Mouse (Mus musculus) MEL (cell line): ENCODE data around the gene Zdhhc17. TPM values are rescaled to one million over a fixed set of nuclear protein-coding genes. Genes with fewer than 3 reads are reported as not detected.

Experiments used
- DNase-seq: peaks from one replicate; pipeline ENCODE4 v3.0.0; 2011; ENCODE audit warnings: low read depth, low spot score
- H3K27ac ChIP-seq: 2 replicates; pipeline ENCODE4 v1.5.1; 2012; ENCODE audit warnings: low read depth, mild to moderate bottlenecking, control low read depth, low read length, moderate library complexity; ENCODE audit not compliant: control insufficient read depth
- H3K27me3 ChIP-seq, 2 experiments: fragments of 150-350 bp in 1 of 2; sonication (generic) in 1 of 2; 2 replicates each; pipeline ENCODE4 v1.6.1; 2012; ENCODE audit warnings: low read length in 2 of 2, mild to moderate bottlenecking in 2 of 2, improper control_type of control experiment in 1 of 2, moderate library complexity in 1 of 2; ENCODE audit not compliant: insufficient read depth in 2 of 2, control insufficient read depth in 1 of 2
- H3K36me3 ChIP-seq, 2 experiments: 2 replicates each; pipeline ENCODE4 v1.6.1; 2012 to 2014; ENCODE audit warnings: low read length in 2 of 2, improper control_type of control experiment in 1 of 2, inconsistent platforms in 1 of 2, mild to moderate bottlenecking in 1 of 2; ENCODE audit not compliant: insufficient read depth in 2 of 2, control insufficient read depth in 1 of 2
- H3K4me1 ChIP-seq, 2 experiments: fragments of 150-350 bp in 1 of 2; sonication (generic) in 1 of 2; 2 replicates each; pipeline ENCODE4 v1.6.1; 2012; ENCODE audit warnings: low read length in 2 of 2, improper control_type of control experiment in 1 of 2, mild to moderate bottlenecking in 1 of 2; ENCODE audit not compliant: insufficient read depth in 2 of 2, control insufficient read depth in 1 of 2
- H3K4me3 ChIP-seq, 2 experiments: fragments of 150-350 bp in 1 of 2; sonication (generic) in 1 of 2; 2 replicates each; pipeline ENCODE4 v1.5.1; 2012; ENCODE audit warnings: low read depth in 2 of 2, low read length in 2 of 2, mild to moderate bottlenecking in 2 of 2, moderate library complexity in 2 of 2, control low read depth in 1 of 2, improper control_type of control experiment in 1 of 2; ENCODE audit not compliant: control insufficient read depth in 1 of 2, insufficient read depth in 1 of 2
- H3K79me2 ChIP-seq: 2 replicates; pipeline ENCODE4 v1.6.1; 2012; ENCODE audit warnings: mild to moderate bottlenecking, low read length, moderate library complexity; ENCODE audit not compliant: control insufficient read depth, poor library complexity, insufficient read depth
- H3K9ac ChIP-seq: 2 replicates; pipeline ENCODE4 v1.6.1; 2012; ENCODE audit warnings: low read depth, mild to moderate bottlenecking, control low read depth, low read length, moderate library complexity; ENCODE audit not compliant: control insufficient read depth, poor library complexity, severe bottlenecking
- H3K9me3 ChIP-seq: fragments of 150-350 bp; sonication (generic); replicated peaks from 2 replicates; pipeline ENCODE4 v1.6.1; 2012; ENCODE audit warnings: mild to moderate bottlenecking, low read length, improper control_type of control experiment, moderate library complexity; ENCODE audit not compliant: insufficient read depth
- BHLHE40 ChIP-seq: IDR thresholded peaks from 2 replicates; pipeline ENCODE4 v1.6.1; 2012; ENCODE audit warnings: low read depth, mild to moderate bottlenecking, inconsistent platforms, low read length, improper control_type of control experiment, borderline replicate concordance
- CHD1 ChIP-seq: IDR thresholded peaks from 2 replicates; pipeline ENCODE4 v1.6.1; 2012; ENCODE audit warnings: low read depth, mild to moderate bottlenecking, inconsistent platforms, low read length, improper control_type of control experiment
- CHD2 ChIP-seq: IDR thresholded peaks from 2 replicates; pipeline ENCODE4 v1.6.1; 2011; ENCODE audit warnings: low read length, improper control_type of control experiment
- CTCF ChIP-seq, 3 experiments: IDR thresholded peaks in 2 of 3; conservative IDR thresholded peaks in 1 of 3; 2 replicates each; pipeline ENCODE4 v1.5.1; 2011 to 2012; ENCODE audit warnings: low read length in 3 of 3, low read depth in 2 of 3, mild to moderate bottlenecking in 2 of 3, improper control_type of control experiment in 1 of 3, inconsistent platforms in 1 of 3, mixed read lengths in 1 of 3, moderate library complexity in 1 of 3; ENCODE audit not compliant: control insufficient read depth in 1 of 3, insufficient read depth in 1 of 3, poor library complexity in 1 of 3, severe bottlenecking in 1 of 3
- E2F4 ChIP-seq: IDR thresholded peaks from 2 replicates; pipeline ENCODE4 v1.6.1; 2011; ENCODE audit warnings: low read depth, low read length, improper control_type of control experiment, borderline replicate concordance
- EP300 ChIP-seq, 2 experiments: IDR thresholded peaks; 2 replicates each; pipeline ENCODE4 v1.6.1; 2011; ENCODE audit warnings: improper control_type of control experiment in 2 of 2, low read length in 2 of 2, low read depth in 1 of 2, mild to moderate bottlenecking in 1 of 2
- GATA1 ChIP-seq: IDR thresholded peaks from 2 replicates; pipeline ENCODE4 v1.6.1; 2011; ENCODE audit warnings: low read depth, low read length, improper control_type of control experiment
- HCFC1 ChIP-seq: IDR thresholded peaks from 2 replicates; pipeline ENCODE4 v1.6.1; 2012; ENCODE audit warnings: low read depth, mild to moderate bottlenecking, inconsistent platforms, low read length, improper control_type of control experiment, moderate library complexity
- KAT2A ChIP-seq: conservative IDR thresholded peaks from 2 replicates; pipeline ENCODE4 v1.6.1; 2012; ENCODE audit warnings: low read depth, low read length, improper control_type of control experiment, inconsistent platforms
- MAFK ChIP-seq: IDR thresholded peaks from 2 replicates; pipeline ENCODE4 v1.6.1; 2011; ENCODE audit warnings: low read depth, mild to moderate bottlenecking, low read length, improper control_type of control experiment, borderline replicate concordance
- MAX ChIP-seq: IDR thresholded peaks from 2 replicates; pipeline ENCODE4 v1.6.1; 2011; ENCODE audit warnings: low read length, improper control_type of control experiment
- MXI1 ChIP-seq: IDR thresholded peaks from 2 replicates; pipeline ENCODE4 v1.6.1; 2011; ENCODE audit warnings: mild to moderate bottlenecking, low read depth, low read length, improper control_type of control experiment
- MYC ChIP-seq: IDR thresholded peaks from 2 replicates; pipeline ENCODE4 v1.6.1; 2011; ENCODE audit warnings: low read depth, mild to moderate bottlenecking, low read length, improper control_type of control experiment, moderate library complexity
- NRF1 ChIP-seq: IDR thresholded peaks from 2 replicates; pipeline ENCODE4 v1.6.1; 2014; ENCODE audit warnings: low read depth, mild to moderate bottlenecking, inconsistent platforms, low read length, improper control_type of control experiment, moderate library complexity; ENCODE audit not compliant: poor library complexity, insufficient read depth, severe bottlenecking
- POLR2A ChIP-seq, 2 experiments: IDR thresholded peaks; 2 replicates each; pipeline ENCODE4 v1.6.1; 2011 to 2012; ENCODE audit warnings: low read length in 2 of 2, mild to moderate bottlenecking in 2 of 2, control low read depth in 1 of 2, improper control_type of control experiment in 1 of 2, low read depth in 1 of 2, moderate library complexity in 1 of 2; ENCODE audit not compliant: control insufficient read depth in 1 of 2, insufficient read depth in 1 of 2, poor library complexity in 1 of 2
- POLR2AphosphoS2 ChIP-seq: IDR thresholded peaks from 2 replicates; pipeline ENCODE4 v1.6.1; 2011; ENCODE audit warnings: low read length, improper control_type of control experiment
- POLR2AphosphoS5 ChIP-seq: IDR thresholded peaks from 2 replicates; pipeline ENCODE4 v1.6.1; 2012; ENCODE audit warnings: low read depth, borderline replicate concordance, mild to moderate bottlenecking, inconsistent platforms, low read length, moderate library complexity, mixed read lengths
- SIN3A ChIP-seq: IDR thresholded peaks from 2 replicates; pipeline ENCODE4 v1.6.1; 2012; ENCODE audit warnings: low read length, improper control_type of control experiment, inconsistent platforms
- SMC3 ChIP-seq: IDR thresholded peaks from 2 replicates; pipeline ENCODE4 v1.6.1; 2011; ENCODE audit warnings: low read depth, low read length, improper control_type of control experiment
- TAL1 ChIP-seq: IDR thresholded peaks from 2 replicates; pipeline ENCODE4 v1.6.1; 2012; ENCODE audit warnings: mild to moderate bottlenecking, inconsistent platforms, low read length, moderate library complexity, mixed read lengths
- ZC3H11A ChIP-seq: IDR thresholded peaks from 2 replicates; pipeline ENCODE4 v1.6.1; 2012; ENCODE audit warnings: low read depth, mild to moderate bottlenecking, inconsistent platforms, low read length, improper control_type of control experiment
- ZKSCAN1 ChIP-seq: IDR thresholded peaks from 2 replicates; pipeline ENCODE4 v1.6.1; 2012; ENCODE audit warnings: low read depth, mild to moderate bottlenecking, inconsistent platforms, low read length, improper control_type of control experiment, moderate library complexity
- ZNF384 ChIP-seq: IDR thresholded peaks from 2 replicates; pipeline ENCODE4 v1.6.1; 2012; ENCODE audit warnings: low read depth, mild to moderate bottlenecking, inconsistent platforms, low read length, improper control_type of control experiment
- polyA plus RNA-seq, 2 experiments: library from polyadenylated mRNA; stranded (reverse) in 1 of 2; unstranded in 1 of 2; fragments of >175 nt in 1 of 2; fragments of >200 nt in 1 of 2; gene quantifications; 2 replicates each; pipeline versions ENCODE4 v1.2.1 to v1.2.4; 2012; ENCODE audit warnings: low replicate concordance in 2 of 2, low read depth in 1 of 2; ENCODE audit not compliant: insufficient read length in 2 of 2, insufficient read depth in 1 of 2, missing spikeins in 1 of 2
- total RNA-seq: library from RNA; depleted of rRNA; stranded (reverse); fragments of 300-350 nt; gene quantifications from 2 replicates; pipeline ENCODE4 v1.2.3, GENCODE M21; 2012

Gene Zdhhc17
- total and polyA plus RNA-seq, 3 experiments: 14.9 to 16.6 TPM; not detected in 1

DNA sequence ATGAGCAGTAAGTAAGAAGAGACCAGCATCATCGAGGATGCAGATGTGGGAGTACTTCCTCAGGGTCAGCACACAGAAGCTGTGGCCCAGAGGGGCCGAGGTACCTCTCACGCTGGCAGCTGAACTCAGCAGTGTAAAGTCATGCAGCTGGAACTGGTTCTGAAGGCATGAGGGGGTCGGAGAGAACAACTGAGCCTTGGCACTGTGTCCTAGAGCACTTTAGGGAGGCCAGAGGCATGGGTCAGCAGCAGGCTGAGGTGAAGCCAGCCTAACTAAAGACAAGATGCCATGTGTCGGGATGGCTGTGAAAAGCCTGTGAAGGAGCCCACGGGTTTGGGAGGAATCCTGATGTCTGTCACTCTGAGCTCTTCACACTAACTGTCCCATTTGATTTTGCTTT is 38.5 kb downstream of the Zdhhc17 start:
- Histone ChIP-seq H3K79me2 (no peaks in the 10 kb centered on the region), H3K4me3 (no peak overlapping the region), H3K9ac (no peak overlapping the region), H3K36me3 (peaks cover 0 to 30% of the 10 kb centered on the region in 2 experiments; a peak in 2 of 4 replicates), H3K27ac (no peak overlapping the region), H3K9me3 (no peaks in the 10 kb centered on the region), H3K27me3 (no peaks in the 10 kb centered on the region), H3K4me1 (no peaks in the 10 kb centered on the region)
- TF ChIP-seq POLR2AphosphoS5: no peak
- TF ChIP-seq EP300 (IDR thresholded peaks at IDR 0.05; ENCODE audit: low read depth in 1 of 2, low read length in 2 of 2): no peak
- no peak for TF ChIP-seq ZNF384
- no peak for TF ChIP-seq TAL1
- no peak for TF ChIP-seq CHD2
- TF ChIP-seq CHD1: no peak
- TF ChIP-seq MYC: no peak
- TF ChIP-seq SMC3: no peak
- TF ChIP-seq E2F4: no peak
- no peak for TF ChIP-seq MXI1
- no peak for TF ChIP-seq POLR2AphosphoS2
- TF ChIP-seq POLR2A (IDR thresholded peaks at IDR 0.05; ENCODE audit: control insufficient read depth in 1 of 2, insufficient read depth in 1 of 2, low read depth in 1 of 2, low read length in 2 of 2, poor library complexity in 1 of 2): no peak
- no peak for TF ChIP-seq NRF1
- TF ChIP-seq ZC3H11A: no peak
- TF ChIP-seq HCFC1: no peak
- TF ChIP-seq MAFK: no peak
- no peak for TF ChIP-seq SIN3A
- TF ChIP-seq GATA1: no peak
- TF ChIP-seq BHLHE40: no peak
- TF ChIP-seq CTCF (IDR thresholded peaks at IDR 0.05 in 2 of 3, conservative IDR thresholded peaks at IDR 0.05 in 1 of 3; ENCODE audit: control insufficient read depth in 1 of 3, insufficient read depth in 1 of 3, low read depth in 2 of 3, low read length in 3 of 3, poor library complexity in 1 of 3, severe bottlenecking in 1 of 3): no peak
- TF ChIP-seq, all 39 proteins: peak for 0
- DNase-seq: no peak

DNA sequence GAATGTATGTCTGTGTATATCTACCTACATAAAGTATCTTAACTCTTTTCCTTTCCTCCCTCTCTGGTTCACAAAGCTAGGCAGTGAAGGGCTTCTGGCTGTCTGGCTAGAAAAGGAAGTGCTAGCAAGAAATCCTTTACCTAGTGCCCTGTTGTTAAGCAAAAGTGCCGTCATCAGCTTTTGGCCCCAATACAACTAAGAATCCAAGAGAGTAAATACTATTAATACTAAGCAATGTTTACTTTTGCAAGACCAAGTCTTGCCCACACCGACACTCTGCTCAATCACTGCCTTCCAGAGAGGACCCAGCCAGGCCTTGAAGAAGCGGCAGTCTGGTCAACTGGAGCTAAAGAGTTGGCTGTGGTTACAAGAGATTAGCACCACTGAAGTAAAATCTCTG is 38.9 kb downstream of the Zdhhc17 start:
- Histone ChIP-seq H3K9me3 (no peaks in the 10 kb centered on the region), H3K36me3 (peaks cover 0 to 30% of the 10 kb centered on the region in 2 experiments; a peak in 2 of 4 replicates), H3K27me3 (no peaks in the 10 kb centered on the region), H3K27ac (no peak overlapping the region), H3K9ac (no peak overlapping the region), H3K4me1 (no peaks in the 10 kb centered on the region), H3K4me3 (no peak overlapping the region), H3K79me2 (no peaks in the 10 kb centered on the region)
- DNase-seq: no peak
- TF ChIP-seq BHLHE40 (no peak), MAX (no peak), HCFC1 (no peak), EP300 (IDR thresholded peaks at IDR 0.05; ENCODE audit: low read depth in 1 of 2, low read length in 2 of 2) (no peak), TAL1 (no peak), ZKSCAN1 (no peak), CHD1 (no peak), KAT2A (no peak), E2F4 (no peak)
